Mouse (Mus musculus) liver, postnatal 0 days (tissue): Measurements from ENCODE around the gene Paf1.

Experiments
- CTCF ChIP-seq: sonication (generic); IDR thresholded peaks from 2 replicates; pipeline ENCODE4 v1.5.1; 2016; ENCODE audit warnings: antibody characterized with exemption, low read depth
- EP300 ChIP-seq: IDR thresholded peaks from 2 replicates; pipeline ENCODE4 v1.6.1; 2016; ENCODE audit warnings: antibody characterized with exemption, low read depth, mild to moderate bottlenecking

DNA sequence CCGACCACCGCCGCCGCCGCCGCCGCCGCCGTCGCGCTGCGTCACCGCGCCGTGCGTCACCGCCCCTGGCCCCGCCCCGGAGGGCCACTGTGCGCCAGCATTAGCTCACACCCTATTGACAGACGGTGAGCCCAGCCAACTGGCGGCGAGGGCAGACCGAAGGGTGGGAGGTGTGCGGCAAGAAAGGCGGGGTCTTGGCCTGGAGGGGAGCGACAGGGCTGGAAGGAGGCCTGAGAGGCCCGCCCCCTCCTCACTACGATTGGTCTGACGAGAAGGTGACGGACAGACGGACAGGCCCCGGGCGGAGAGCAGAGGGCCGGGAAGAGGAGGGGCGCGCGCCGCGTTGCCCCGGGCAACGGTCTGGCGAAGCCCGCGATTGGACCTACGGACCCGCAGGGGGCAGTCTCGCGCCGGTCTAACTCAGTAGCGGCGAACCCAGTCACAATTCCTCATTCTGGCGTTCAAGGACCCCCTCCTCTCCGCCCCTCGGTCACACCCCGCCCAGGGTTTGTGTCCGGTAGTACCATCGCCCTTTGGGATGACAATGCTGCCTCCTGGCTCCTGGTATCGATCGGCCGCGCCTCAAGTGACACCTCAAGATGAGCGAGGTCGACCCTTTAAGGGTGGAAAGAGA is 43.6 kb downstream of the Paf1 start:
- TF ChIP-seq CTCF (peak; percentile 84), EP300 (no peak)
